Mouse (Mus musculus) liver, embryonic 11.5 days (tissue): Measurements from ENCODE around the gene Gm17657. TPM values are rescaled to one million over a fixed set of nuclear protein-coding genes. Genes with fewer than 3 reads are reported as not detected.

ENCODE experiments used
- ATAC-seq: fragments of 200-750 bp; cut with Nextera tagmentation; replicated peaks from 2 replicates; pipeline ENCODE4 v1.8.0; 2017; ENCODE audit warnings: moderate number of reproducible peaks, mild to moderate bottlenecking, moderate TSS enrichment, moderate library complexity; ENCODE audit not compliant: low FRiP score
- DNase-seq: peaks from one replicate; pipeline ENCODE4 v3.0.0-alpha.2; 2017; ENCODE audit warnings: low spot score
- H3K27ac ChIP-seq: fragments of 300-500 bp; sonication (generic); 2 replicates; pipeline ENCODE4 v1.5.1; 2014; ENCODE audit warnings: mild to moderate bottlenecking, low read depth, low read length, control low read depth
- H3K27me3 ChIP-seq: fragments of 300-500 bp; sonication (generic); replicated peaks from 2 replicates; pipeline ENCODE4 v1.6.1; 2014; ENCODE audit warnings: low read length, mixed read lengths; ENCODE audit not compliant: control insufficient read depth, insufficient read depth
- H3K36me3 ChIP-seq: fragments of 300-500 bp; sonication (generic); 2 replicates; pipeline ENCODE4 v1.6.1; 2014; ENCODE audit warnings: mild to moderate bottlenecking, low read length, moderate library complexity, mixed read lengths; ENCODE audit not compliant: control insufficient read depth, insufficient read depth
- H3K4me1 ChIP-seq: fragments of 300-500 bp; sonication (generic); replicated peaks from 2 replicates; pipeline ENCODE4 v1.6.1; 2014; ENCODE audit warnings: low read length, mixed read lengths; ENCODE audit not compliant: control insufficient read depth, insufficient read depth
- H3K4me2 ChIP-seq: fragments of 300-500 bp; sonication (generic); 2 replicates; pipeline ENCODE4 v1.6.1; 2014; ENCODE audit warnings: mild to moderate bottlenecking, control low read depth, moderate library complexity
- H3K4me3 ChIP-seq: fragments of 300-500 bp; sonication (generic); 2 replicates; pipeline ENCODE4 v1.5.1; 2014; ENCODE audit warnings: low read depth, low read length, control low read depth
- H3K9ac ChIP-seq: fragments of 300-500 bp; sonication (generic); 2 replicates; pipeline ENCODE4 v1.6.1; 2014; ENCODE audit warnings: low read depth, low read length, control low read depth
- H3K9me3 ChIP-seq: fragments of 300-500 bp; sonication (generic); 2 replicates; pipeline ENCODE4 v1.6.1; 2016; ENCODE audit warnings: low read length, inconsistent platforms, mixed read lengths; ENCODE audit not compliant: control insufficient read depth
- WGBS: fragments of 180-500 bp; shearing (Covaris S2); extraction: QIAGEN DNeasy Blood & Tissue Kit; methylation state at CpG from one replicate; pipeline ENCODE4 v1.1.7; 2014; 5-methylcytosine and 5-hydroxymethylcytosine counted together
- polyA plus RNA-seq: library from polyadenylated mRNA; unstranded; fragments of >200 nt; fragmentation: Nextera tagmentation; extraction: Ambion mirVana; gene quantifications from 2 replicates; pipeline ENCODE4 v1.2.1, GENCODE M21; 2014

Gene Gm17657
- polyA plus RNA-seq, 1 experiment from 2014 or later, result 0.11 TPM

DNA sequence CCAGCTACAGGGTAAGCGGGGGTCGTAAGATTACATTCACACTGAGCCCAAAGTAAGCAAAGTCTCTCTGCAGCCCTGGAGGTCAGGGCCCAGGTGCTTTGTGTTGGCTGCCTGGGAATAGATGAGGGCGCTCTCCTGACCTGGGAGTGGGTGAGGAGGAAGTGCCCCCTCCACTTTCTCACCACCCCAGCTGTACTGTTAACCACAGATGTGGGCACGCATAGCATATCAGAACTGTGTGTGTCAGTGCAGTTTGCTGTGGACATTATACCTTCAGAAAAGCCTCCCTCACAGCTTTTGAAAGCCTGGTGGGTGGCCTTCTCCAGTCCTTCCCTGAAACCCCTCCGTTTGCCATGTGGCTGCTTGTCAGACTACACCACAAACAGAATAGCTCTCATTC is 34.9 kb upstream of the Gm17657 start:
- peaks cover 11% of the 10 kb centered on the region for H3K4me1 ChIP-seq
- H3K27me3 ChIP-seq, result no peaks in the 10 kb centered on the region
- no peak overlapping the region for H3K4me3 ChIP-seq
- ATAC-seq (no peak), DNase-seq (no peak)
- WGBS, result 67% methylated on average over 5 of the region's 5 CpGs
- H3K9me3 ChIP-seq, result no peaks in the 10 kb centered on the region
- no peak overlapping the region for H3K27ac ChIP-seq
- no peak overlapping the region; the same call in 1 of the 2 replicates for H3K4me2 ChIP-seq
- no peak overlapping the region for H3K9ac ChIP-seq
- H3K36me3 ChIP-seq, result no peaks in the 10 kb centered on the region

GRCm38 (mm10) chr17:29583569-29583968 is 34.1 kb upstream of the Gm17657 start:
- DNase-seq (no peak), ATAC-seq (peak; percentile 78)
- Histone ChIP-seq H3K4me2 (peak overlapping the region; percentile 35), H3K9ac (no peak overlapping the region), H3K9me3 (no peaks in the 10 kb centered on the region), H3K4me1 (peaks cover 11% of the 10 kb centered on the region), H3K4me3 (no peak overlapping the region), H3K27me3 (no peaks in the 10 kb centered on the region), H3K36me3 (peaks cover 2% of the 10 kb centered on the region; the same call in 1 of the 2 replicates), H3K27ac (no peak overlapping the region)
- 43% methylated on average over 5 of the region's 5 CpGs for WGBS

GRCm38 (mm10) chr17:29579579-29580126 is 30.2 kb upstream of the Gm17657 start:
- H3K36me3 ChIP-seq, result peaks cover 9% of the 10 kb centered on the region
- H3K4me3 ChIP-seq, result no peak overlapping the region
- DNase-seq, result no peak
- H3K27me3 ChIP-seq, result no peaks in the 10 kb centered on the region
- no peak overlapping the region for H3K9ac ChIP-seq
- no peak for ATAC-seq
- H3K4me1 ChIP-seq, result peaks cover 11% of the 10 kb centered on the region
- H3K9me3 ChIP-seq, result no peaks in the 10 kb centered on the region
- WGBS, result 86% methylated on average over 4 of the region's 4 CpGs
- H3K27ac ChIP-seq, result no peak overlapping the region
- no peak overlapping the region for H3K4me2 ChIP-seq

- Histone ChIP-seq H3K27me3 (no peaks in the 10 kb centered on the region), H3K9me3 (no peaks in the 10 kb centered on the region), H3K9ac (no peak overlapping the region), H3K27ac (no peak overlapping the region), H3K4me3 (no peak overlapping the region), H3K4me2 (no peak overlapping the region), H3K4me1 (no peaks in the 10 kb centered on the region), H3K36me3 (peaks cover 16% of the 10 kb centered on the region)
- WGBS, result 90% methylated on average over 6 of the region's 6 CpGs
- no peak for DNase-seq
- no peak for ATAC-seq
Measured at GRCm38 (mm10) chr17:29569831-29570230, 20.4 kb upstream of the Gm17657 start.

DNA sequence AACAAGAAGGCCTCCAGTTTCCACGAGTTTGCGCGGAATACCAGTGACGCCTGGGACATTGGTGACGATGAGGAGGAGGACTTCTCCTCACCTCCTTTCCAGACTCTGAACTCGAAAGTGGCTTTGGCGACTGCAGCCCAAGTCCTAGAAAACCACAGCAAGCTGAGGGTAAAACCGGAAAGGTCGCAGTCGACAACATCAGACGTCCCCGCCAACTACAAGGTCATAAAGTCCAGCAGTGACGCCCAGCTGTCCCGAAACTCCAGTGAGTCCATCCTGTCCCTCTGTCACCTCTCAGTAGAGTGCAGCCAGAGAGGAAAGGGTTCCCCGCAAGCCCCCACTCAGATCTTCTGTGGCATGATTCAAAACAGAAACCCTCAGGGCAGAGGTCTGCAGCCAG is 19.0 kb upstream of the Gm17657 start:
- Histone ChIP-seq H3K27ac (no peak overlapping the region), H3K4me3 (no peak overlapping the region), H3K4me2 (no peak overlapping the region), H3K27me3 (no peaks in the 10 kb centered on the region), H3K9me3 (no peaks in the 10 kb centered on the region), H3K4me1 (no peaks in the 10 kb centered on the region), H3K9ac (no peak overlapping the region), H3K36me3 (peaks cover 13% of the 10 kb centered on the region)
- DNase-seq (no peak), ATAC-seq (no peak)
- WGBS, result 89% methylated on average over 15 of the region's 15 CpGs

- Histone ChIP-seq H3K27ac (no peak overlapping the region), H3K4me2 (no peak overlapping the region), H3K27me3 (no peaks in the 10 kb centered on the region), H3K36me3 (peaks cover 2% of the 10 kb centered on the region), H3K9ac (no peak overlapping the region), H3K4me3 (no peak overlapping the region), H3K9me3 (no peaks in the 10 kb centered on the region), H3K4me1 (no peaks in the 10 kb centered on the region)
- no peak for ATAC-seq
- no peak for DNase-seq
- 98% methylated on average over 5 of the region's 5 CpGs for WGBS
Measured at GRCm38 (mm10) chr17:29565521-29565920, 16.1 kb upstream of the Gm17657 start.

DNA sequence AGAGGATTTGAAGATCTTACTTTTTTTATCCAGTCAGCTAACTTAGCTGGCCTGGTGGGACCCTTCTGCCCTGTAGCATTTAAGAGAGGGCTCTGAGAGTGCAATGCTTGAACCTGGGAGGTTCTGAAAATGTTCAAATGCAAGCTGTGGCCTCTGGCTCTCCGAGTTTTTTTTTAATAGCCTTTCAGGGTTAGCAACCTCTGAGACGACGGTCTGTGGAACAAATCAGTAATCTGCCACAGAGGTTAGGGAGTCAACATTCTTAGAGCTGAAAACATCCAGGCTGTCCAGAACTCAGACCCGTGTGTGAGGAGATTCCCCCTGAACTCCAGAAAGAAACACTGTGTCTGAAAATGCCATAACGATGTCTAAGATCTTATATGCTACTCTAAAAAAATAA is 9.0 kb upstream of the Gm17657 start:
- H3K4me2 ChIP-seq, result no peak overlapping the region
- H3K4me3 ChIP-seq, result no peak overlapping the region
- ATAC-seq, result no peak
- H3K4me1 ChIP-seq, result peaks cover 6% of the 10 kb centered on the region
- no peaks in the 10 kb centered on the region for H3K27me3 ChIP-seq
- no peaks in the 10 kb centered on the region for H3K9me3 ChIP-seq
- no peaks in the 10 kb centered on the region for H3K36me3 ChIP-seq
- no peak for DNase-seq
- H3K9ac ChIP-seq, result no peak overlapping the region
- WGBS, result 66% methylated on average over 5 of the region's 5 CpGs
- no peak overlapping the region for H3K27ac ChIP-seq

GRCm38 (mm10) chr17:29556893-29557292 is 7.5 kb upstream of the Gm17657 start:
- Histone ChIP-seq H3K4me1 (peaks cover 6% of the 10 kb centered on the region), H3K9me3 (no peaks in the 10 kb centered on the region), H3K27me3 (no peaks in the 10 kb centered on the region), H3K36me3 (no peaks in the 10 kb centered on the region), H3K4me3 (no peak overlapping the region), H3K27ac (no peak overlapping the region), H3K9ac (no peak overlapping the region), H3K4me2 (no peak overlapping the region)
- DNase-seq, result no peak
- no peak for ATAC-seq
- WGBS, result 74% methylated on average over 7 of the region's 7 CpGs

- WGBS, result 85% methylated on average over 10 of the region's 10 CpGs
- H3K27ac ChIP-seq, result no peak overlapping the region
- DNase-seq, result no peak
Measured at GRCm38 (mm10) chr17:29556456-29556855, 7.0 kb upstream of the Gm17657 start.

More at GRCm38 (mm10) chr17:29556456-29556855, 7.0 kb upstream of the Gm17657 start:
- no peak overlapping the region for H3K4me3 ChIP-seq
- no peak overlapping the region for H3K4me2 ChIP-seq
- H3K4me1 ChIP-seq, result peaks cover 6% of the 10 kb centered on the region
- no peaks in the 10 kb centered on the region for H3K36me3 ChIP-seq
- H3K9me3 ChIP-seq, result no peaks in the 10 kb centered on the region
- no peak overlapping the region for H3K9ac ChIP-seq
- ATAC-seq, result no peak
- H3K27me3 ChIP-seq, result no peaks in the 10 kb centered on the region
